Mouse (Mus musculus) stomach, postnatal 0 days (tissue): Measurements from ENCODE around the gene Pgf. TPM values are rescaled to one million over a fixed set of nuclear protein-coding genes. Genes with fewer than 3 reads are reported as not detected.

Experiments used
- ATAC-seq: fragments of 200-750 bp; cut with Nextera tagmentation; 2 replicates; pipeline ENCODE4 v1.8.0; 2017; ENCODE audit not compliant: low FRiP score, low TSS enrichment
- DNase-seq: peaks from one replicate; pipeline ENCODE4 v3.0.0-alpha.2; 2016; ENCODE audit warnings: low spot score
- H3K27ac ChIP-seq: fragments of 300-500 bp; sonication (generic); replicated peaks from 2 replicates; pipeline ENCODE4 v1.5.1; 2014; ENCODE audit warnings: mild to moderate bottlenecking, control low read depth
- H3K27me3 ChIP-seq: fragments of 300-500 bp; sonication (generic); 2 replicates; pipeline ENCODE4 v1.6.1; 2014; ENCODE audit warnings: low read length; ENCODE audit not compliant: control insufficient read depth, insufficient read depth
- H3K36me3 ChIP-seq: fragments of 300-500 bp; sonication (generic); 2 replicates; pipeline ENCODE4 v1.6.1; 2014; ENCODE audit warnings: low read length, mixed read lengths; ENCODE audit not compliant: control insufficient read depth, insufficient read depth
- H3K4me1 ChIP-seq: fragments of 300-500 bp; sonication (generic); replicated peaks from 2 replicates; pipeline ENCODE4 v1.6.1; 2014; ENCODE audit warnings: antibody characterized with exemption; ENCODE audit not compliant: control insufficient read depth, insufficient read depth
- H3K4me2 ChIP-seq: fragments of 300-500 bp; sonication (generic); replicated peaks from 2 replicates; pipeline ENCODE4 v1.6.1; 2014; ENCODE audit warnings: low read depth, mild to moderate bottlenecking, control low read depth, moderate library complexity
- H3K4me3 ChIP-seq: fragments of 300-500 bp; sonication (generic); 2 replicates; pipeline ENCODE4 v1.5.1; 2014; ENCODE audit warnings: low read depth, low read length, control low read depth
- H3K9ac ChIP-seq: fragments of 300-500 bp; sonication (generic); 2 replicates; pipeline ENCODE4 v1.6.1; 2014; ENCODE audit warnings: mild to moderate bottlenecking, low read length, control low read depth, mixed read lengths
- H3K9me3 ChIP-seq: fragments of 300-500 bp; sonication (generic); 2 replicates; pipeline ENCODE4 v1.6.1; 2016; ENCODE audit warnings: low read length; ENCODE audit not compliant: control insufficient read depth
- CTCF ChIP-seq: IDR thresholded peaks from 2 replicates; pipeline ENCODE4 v1.5.1; 2016; ENCODE audit warnings: antibody characterized with exemption, low read depth, mild to moderate bottlenecking, moderate library complexity
- EP300 ChIP-seq: optimal IDR thresholded peaks from 2 replicates; pipeline ENCODE3; 2016; ENCODE audit warnings: antibody characterized with exemption
- WGBS: fragments of 180-500 bp; shearing (Covaris S2); extraction: QIAGEN DNeasy Blood & Tissue Kit; methylation state at CpG from one replicate; pipeline ENCODE4 v1.1.7; 2014; 5-methylcytosine and 5-hydroxymethylcytosine counted together
- polyA plus RNA-seq: library from polyadenylated mRNA; unstranded; fragments of >200 nt; fragmentation: Nextera tagmentation; extraction: Ambion mirVana; gene quantifications from 2 replicates; pipeline ENCODE4 v1.2.1, GENCODE M21; 2015

Pgf gene
- polyA plus RNA-seq, 1 experiment from 2014 or later, result 3.5 TPM

- H3K27me3 ChIP-seq, result no peaks in the 10 kb centered on the region
- H3K4me1 ChIP-seq, result peaks cover 7% of the 10 kb centered on the region; the same call in 1 of the 2 replicates
- no peaks in the 10 kb centered on the region for H3K9me3 ChIP-seq
- no peak overlapping the region for H3K4me3 ChIP-seq
- no peak overlapping the region for H3K9ac ChIP-seq
- no peak for DNase-seq
- H3K27ac ChIP-seq, result no peak overlapping the region
- H3K36me3 ChIP-seq, result no peaks in the 10 kb centered on the region
- no peak overlapping the region for H3K4me2 ChIP-seq
- no peak for ATAC-seq
- TF ChIP-seq CTCF (no peak), EP300 (no peak)
- WGBS, result 84% methylated on average over 11 of the region's 11 CpGs
These were observed 7.2 kb downstream of the Pgf start for GRCm38 (mm10) chr12:85170284-85170947.

- peak overlapping the region; percentile 36; the same call in 1 of the 2 replicates for H3K4me2 ChIP-seq
- ATAC-seq, result no peak
- 65% methylated on average over 3 of the region's 3 CpGs for WGBS
These were observed 7.7 kb downstream of the Pgf start for GRCm38 (mm10) chr12:85169877-85170276.

GRCm38 (mm10) chr12:85169117-85169858, 8.3 kb downstream of the Pgf start:
- Histone ChIP-seq H3K9ac (no peak overlapping the region), H3K9me3 (no peaks in the 10 kb centered on the region), H3K4me1 (peaks cover 2% of the 10 kb centered on the region; the same call in 1 of the 2 replicates), H3K36me3 (no peaks in the 10 kb centered on the region), H3K4me2 (peak overlapping the region; percentile 36), H3K4me3 (peak overlapping the region; percentile 10; the same call in 1 of the 2 replicates), H3K27ac (no peak overlapping the region), H3K27me3 (no peaks in the 10 kb centered on the region)
- DNase-seq, result peak; percentile 83
- TF ChIP-seq CTCF (peak; percentile 98), EP300 (no peak)
- peak; percentile 87 for ATAC-seq
- WGBS, result 31% methylated on average over 27 of the region's 27 CpGs

More at GRCm38 (mm10) chr12:85169877-85170276, 7.7 kb downstream of the Pgf start:
- Histone ChIP-seq H3K4me1 (peaks cover 2% of the 10 kb centered on the region; the same call in 1 of the 2 replicates), H3K27me3 (no peaks in the 10 kb centered on the region), H3K27ac (no peak overlapping the region), H3K4me3 (no peak overlapping the region), H3K9me3 (no peaks in the 10 kb centered on the region), H3K36me3 (no peaks in the 10 kb centered on the region), H3K9ac (no peak overlapping the region)
- no peak for DNase-seq
- TF ChIP-seq EP300 (no peak), CTCF (no peak)

- Histone ChIP-seq H3K27me3 (no peaks in the 10 kb centered on the region), H3K4me1 (peaks cover 2% of the 10 kb centered on the region; the same call in 1 of the 2 replicates), H3K27ac (no peak overlapping the region), H3K9ac (no peak overlapping the region), H3K9me3 (no peaks in the 10 kb centered on the region), H3K36me3 (no peaks in the 10 kb centered on the region), H3K4me3 (no peak overlapping the region), H3K4me2 (no peak overlapping the region)
- DNase-seq (no peak), ATAC-seq (no peak)
- TF ChIP-seq EP300 (no peak), CTCF (no peak)
- 81% methylated on average over 9 of the region's 9 CpGs for WGBS
These were observed 11.0 kb downstream of the Pgf start for GRCm38 (mm10) chr12:85166631-85167030.

GRCm38 (mm10) chr12:85164996-85165395, 12.6 kb downstream of the Pgf start:
- Histone ChIP-seq H3K9ac (no peak overlapping the region), H3K9me3 (no peaks in the 10 kb centered on the region), H3K4me2 (no peak overlapping the region), H3K27me3 (no peaks in the 10 kb centered on the region), H3K4me1 (peaks cover 2% of the 10 kb centered on the region; the same call in 1 of the 2 replicates), H3K27ac (no peak overlapping the region), H3K36me3 (no peaks in the 10 kb centered on the region), H3K4me3 (no peak overlapping the region)
- ATAC-seq (no peak), DNase-seq (no peak)
- TF ChIP-seq EP300 (no peak), CTCF (no peak)
- 60% methylated on average over 5 of the region's 5 CpGs for WGBS

GRCm38 (mm10) chr12:85159592-85159991, 18.0 kb downstream of the Pgf start:
- Histone ChIP-seq H3K27ac (no peak overlapping the region), H3K4me2 (no peak overlapping the region), H3K4me3 (no peak overlapping the region), H3K36me3 (no peaks in the 10 kb centered on the region), H3K4me1 (no peaks in the 10 kb centered on the region), H3K9me3 (no peaks in the 10 kb centered on the region), H3K27me3 (no peaks in the 10 kb centered on the region), H3K9ac (no peak overlapping the region)
- ATAC-seq (peak; percentile 49), DNase-seq (no peak)
- 41% methylated on average over 5 of the region's 5 CpGs for WGBS
- TF ChIP-seq EP300 (no peak), CTCF (no peak)
